Mouse (Mus musculus) ES-E14 (cell line): Measurements from ENCODE around the gene Chst15. TPM values are rescaled to one million over a fixed set of nuclear protein-coding genes. Genes with fewer than 3 reads are reported as not detected.

ENCODE experiments used
- DNase-seq: peaks from one replicate; pipeline ENCODE4 v3.0.0-alpha.2; 2013; ENCODE audit warnings: low read depth, low spot score
- H3K27ac ChIP-seq: 2 replicates; pipeline ENCODE4 v1.5.1; 2012; ENCODE audit warnings: low read depth, mild to moderate bottlenecking, low read length, moderate library complexity, mixed read lengths; ENCODE audit not compliant: poor library complexity, insufficient read depth, severe bottlenecking
- H3K36me3 ChIP-seq: 2 replicates; pipeline ENCODE4 v1.6.1; 2012; ENCODE audit warnings: mild to moderate bottlenecking, low read length, moderate library complexity, mixed read lengths; ENCODE audit not compliant: control insufficient read depth, poor library complexity, insufficient read depth, severe bottlenecking
- H3K4me1 ChIP-seq, 2 experiments: fragments of 150-350 bp in 1 of 2; sonication (generic) in 1 of 2; 2 replicates each; pipeline ENCODE4 v1.6.1; 2012; ENCODE audit warnings: low read length in 2 of 2, mild to moderate bottlenecking in 1 of 2, mixed read lengths in 1 of 2; ENCODE audit not compliant: control insufficient read depth in 2 of 2, insufficient read depth in 2 of 2, poor library complexity in 1 of 2
- H3K4me3 ChIP-seq, 2 experiments: fragments of 150-350 bp in 1 of 2; sonication (generic) in 1 of 2; 2 replicates each; pipeline ENCODE4 v1.5.1; 2012; ENCODE audit warnings: low read length in 2 of 2, low read depth in 1 of 2, mild to moderate bottlenecking in 1 of 2, mixed read lengths in 1 of 2; ENCODE audit not compliant: insufficient read depth in 1 of 2, poor library complexity in 1 of 2, severe bottlenecking in 1 of 2
- H3K9ac ChIP-seq: 2 replicates; pipeline ENCODE4 v1.6.1; 2012; ENCODE audit warnings: low read depth, mild to moderate bottlenecking, low read length, mixed read lengths; ENCODE audit not compliant: poor library complexity, insufficient read depth, severe bottlenecking
- H3K9me3 ChIP-seq: fragments of 150-350 bp; sonication (generic); 2 replicates; pipeline ENCODE4 v1.6.1; 2012; ENCODE audit warnings: low read depth, mild to moderate bottlenecking, low read length; ENCODE audit not compliant: control insufficient read depth, insufficient read depth
- CHD2 ChIP-seq: IDR thresholded peaks from 2 replicates; pipeline ENCODE4 v1.6.1; 2014; ENCODE audit warnings: mild to moderate bottlenecking, low read depth, low read length, inconsistent platforms
- HCFC1 ChIP-seq: IDR thresholded peaks from 2 replicates; pipeline ENCODE4 v1.6.1; 2012; ENCODE audit warnings: low read length, inconsistent platforms, borderline replicate concordance; ENCODE audit not compliant: insufficient read depth
- MAFK ChIP-seq: IDR thresholded peaks from 2 replicates; pipeline ENCODE4 v1.6.1; 2014; ENCODE audit warnings: mild to moderate bottlenecking, low read depth, low read length, inconsistent platforms; ENCODE audit not compliant: insufficient read depth
- ZC3H11A ChIP-seq: IDR thresholded peaks from 2 replicates; pipeline ENCODE4 v1.6.1; 2012; ENCODE audit warnings: low read depth, mild to moderate bottlenecking, inconsistent platforms, low read length, borderline replicate concordance
- ZNF384 ChIP-seq: IDR thresholded peaks from 2 replicates; pipeline ENCODE4 v1.6.1; 2012; ENCODE audit warnings: low read depth, low read length, inconsistent platforms
- in situ Hi-C, 2 experiments: fragments of 600-800 bp; cut with MboI; formaldehyde crosslinking; loops; one replicate each; pipeline ENCODE4 v1.15.1; 2025; ENCODE audit warnings: low sequenced_read_pairs in 2 of 2, inconsistent platforms in 1 of 2; ENCODE audit not compliant: unreplicated experiment in 2 of 2
- total RNA-seq: library from RNA; depleted of rRNA; stranded (reverse); fragments of 300-350 nt; gene quantifications from 2 replicates; pipeline ENCODE4 v1.2.3, GENCODE M21; 2012

The Chst15 gene
- total RNA-seq, 1 experiment = 8.4 TPM

DNA sequence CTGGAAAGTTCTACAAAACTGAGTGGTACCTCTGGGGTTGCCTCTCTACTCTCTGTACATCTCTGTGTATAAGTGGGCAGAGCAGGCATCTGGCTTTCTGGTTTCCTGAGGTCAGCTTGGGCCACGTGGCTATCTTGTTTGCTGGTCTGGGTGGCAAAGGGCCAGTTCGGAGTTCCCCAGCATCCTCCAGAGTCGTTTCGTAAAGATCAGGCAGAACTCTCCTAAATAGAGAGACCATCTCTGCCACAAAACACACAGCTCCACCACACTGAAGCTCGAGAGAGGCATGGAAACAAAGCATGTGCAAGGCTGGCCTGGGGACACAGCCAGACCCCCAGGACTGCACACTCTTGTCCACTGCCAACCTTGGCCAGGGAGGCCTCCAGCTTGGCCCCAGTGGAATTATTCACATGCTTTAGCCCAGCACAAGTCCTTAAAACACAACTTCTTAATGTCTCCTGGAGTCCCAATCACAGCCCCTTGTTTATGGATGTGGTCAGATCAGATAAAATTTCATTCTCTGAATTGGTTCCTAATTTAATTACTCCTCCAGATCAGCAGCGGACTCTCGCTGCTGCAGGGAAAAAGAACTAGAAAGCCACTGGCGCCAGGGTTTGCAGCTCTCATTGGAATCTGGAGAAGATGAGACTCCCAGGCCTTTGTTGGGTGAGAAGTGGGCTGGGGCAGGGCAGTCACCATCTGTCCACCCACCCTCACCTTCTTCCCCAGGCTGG is 14.4 kb downstream of the Chst15 start:
- no peak overlapping the region for H3K27ac ChIP-seq
- TF ChIP-seq ZC3H11A (no peak), CHD2 (no peak), MAFK (no peak), HCFC1 (no peak), ZNF384 (no peak)
- DNase-seq = no peak
- H3K9me3 ChIP-seq = no peaks in the 10 kb centered on the region
- in situ Hi-C loops = no loop called here
- no peak overlapping the region for H3K4me3 ChIP-seq
- H3K36me3 ChIP-seq = no peaks in the 10 kb centered on the region
- no peaks in the 10 kb centered on the region for H3K4me1 ChIP-seq
- H3K9ac ChIP-seq = no peak overlapping the region

DNA sequence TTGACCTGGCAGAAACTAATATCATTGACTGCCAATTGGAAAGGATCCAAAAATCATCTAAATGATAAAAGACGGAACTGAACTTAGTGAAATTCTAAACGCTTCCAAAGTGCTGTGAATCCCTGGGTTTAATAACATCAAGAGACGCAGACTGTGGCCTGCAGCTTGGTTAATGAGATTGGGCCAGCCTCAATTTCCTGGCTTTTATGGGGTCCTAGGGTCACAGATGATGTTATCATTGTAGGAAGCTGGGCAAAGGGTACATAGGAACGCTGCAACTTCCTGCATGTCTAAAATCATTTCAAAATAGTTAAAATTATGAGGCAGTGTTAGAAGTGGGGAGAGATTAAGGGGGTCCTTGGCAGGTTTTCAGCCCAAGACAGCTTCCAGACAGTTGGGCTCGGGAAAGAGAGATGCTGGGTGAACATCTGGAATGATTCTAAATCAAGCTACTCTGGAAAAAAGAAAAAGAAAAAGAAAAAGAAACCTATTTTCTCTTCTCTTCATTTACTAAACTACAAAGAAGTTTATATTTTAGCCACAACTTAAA is 17.3 kb downstream of the Chst15 start:
- Histone ChIP-seq H3K9me3 (no peaks in the 10 kb centered on the region), H3K4me1 (no peaks in the 10 kb centered on the region), H3K36me3 (no peaks in the 10 kb centered on the region), H3K4me3 (no peak overlapping the region), H3K27ac (no peak overlapping the region), H3K9ac (no peak overlapping the region)
- DNase-seq = no peak
- in situ Hi-C loops = no loop called here
- no peak for TF ChIP-seq ZC3H11A
- no peak for TF ChIP-seq ZNF384
- no peak for TF ChIP-seq CHD2
- TF ChIP-seq HCFC1 = no peak
- no peak for TF ChIP-seq MAFK

DNA sequence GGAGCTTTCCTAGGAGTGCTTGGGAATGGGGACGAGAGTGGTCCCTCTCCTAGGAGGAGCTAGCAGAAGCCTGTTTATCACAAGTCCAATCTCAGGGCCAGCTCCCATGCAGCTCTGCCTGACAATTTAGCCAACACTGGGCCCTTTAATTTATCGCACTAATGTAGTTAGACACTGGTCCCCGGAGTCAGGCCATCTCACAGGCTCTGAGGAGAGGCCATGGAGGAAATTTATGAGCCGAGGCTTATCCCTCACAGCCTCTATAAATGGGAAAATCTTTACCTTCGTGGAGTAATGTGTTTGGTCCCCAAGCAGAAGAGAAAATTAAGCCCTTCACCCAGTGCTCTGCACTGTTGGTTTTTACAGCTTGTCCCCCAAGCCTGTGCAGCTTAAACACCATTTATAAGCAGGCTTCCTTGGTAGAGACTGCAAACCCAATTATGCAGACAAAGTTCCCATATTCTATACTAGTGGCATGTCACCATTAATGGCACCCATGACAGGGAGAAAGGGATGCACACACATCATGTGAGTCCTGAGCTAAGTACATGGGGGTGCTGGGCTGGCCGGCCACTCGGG is 18.5 kb downstream of the Chst15 start:
- H3K36me3 ChIP-seq = no peaks in the 10 kb centered on the region
- in situ Hi-C loops = no loop called here
- H3K4me1 ChIP-seq = no peaks in the 10 kb centered on the region
- no peak overlapping the region for H3K27ac ChIP-seq
- TF ChIP-seq MAFK = no peak
- DNase-seq = no peak
- no peak overlapping the region for H3K4me3 ChIP-seq
- no peaks in the 10 kb centered on the region for H3K9me3 ChIP-seq
- H3K9ac ChIP-seq = no peak overlapping the region

DNA sequence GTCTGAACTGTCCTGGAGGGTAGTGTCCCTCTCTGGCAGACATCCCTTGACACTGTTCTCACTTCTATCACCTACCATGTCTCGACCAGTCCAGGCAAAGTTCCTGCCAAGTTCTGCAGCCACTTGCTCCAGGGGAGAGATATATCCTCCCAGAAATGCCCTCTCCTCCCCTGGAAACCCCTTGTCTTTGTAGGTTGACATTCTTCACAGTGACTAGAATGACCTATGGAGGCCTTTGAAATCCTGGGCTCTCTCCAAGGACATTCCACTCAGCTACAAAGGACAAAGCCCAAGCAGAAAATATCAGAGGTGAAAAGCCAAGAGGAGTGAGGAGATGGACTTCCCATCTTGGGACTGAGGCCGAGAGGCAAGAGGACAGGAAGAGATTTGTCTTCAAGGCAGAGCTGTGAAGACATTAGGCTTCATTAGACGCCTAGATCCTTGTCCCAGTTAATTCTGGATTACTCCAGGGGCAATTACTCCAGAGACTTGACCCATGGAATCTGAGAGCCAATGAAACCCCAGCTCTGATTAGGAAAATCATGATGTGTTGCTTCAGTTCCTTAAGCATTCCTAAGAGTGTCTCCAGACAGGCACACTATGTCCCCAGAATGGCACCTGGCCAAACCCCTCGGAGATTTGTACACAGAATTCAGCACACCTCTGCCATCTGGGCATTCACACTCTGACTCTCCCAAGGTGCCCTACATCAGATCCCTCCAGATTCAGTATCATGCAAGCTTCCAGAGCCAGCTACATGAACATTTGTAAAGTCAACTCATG is 20.2 kb downstream of the Chst15 start:
- H3K4me1 ChIP-seq = no peaks in the 10 kb centered on the region
- in situ Hi-C loops = no loop called here
- no peaks in the 10 kb centered on the region for H3K36me3 ChIP-seq
- H3K4me3 ChIP-seq = no peak overlapping the region
- H3K27ac ChIP-seq = no peak overlapping the region
- H3K9ac ChIP-seq = no peak overlapping the region
- H3K9me3 ChIP-seq = no peaks in the 10 kb centered on the region
- no peak for DNase-seq
- TF ChIP-seq ZC3H11A (no peak), CHD2 (no peak), MAFK (no peak), HCFC1 (no peak)
